Mouse (Mus musculus) monocyte, adult 5-6 weeks (primary cell): ENCODE data around the gene Mrgprg. TPM values are rescaled to one million over a fixed set of nuclear protein-coding genes. Genes with fewer than 3 reads are reported as not detected.

Experiments
- ATAC-seq: fragments of 153-309, 156-312 bp; replicated peaks from 2 replicates; pipeline ENCODE4 v1.8.0; 2017; ENCODE audit warnings: mild to moderate bottlenecking; ENCODE audit not compliant: low TSS enrichment, insufficient number of reproducible peaks, severe bottlenecking, poor library complexity, low FRiP score
- total RNA-seq: library from RNA; stranded (forward); fragments of 200-1000, 200-491, 200-594 nt; gene quantifications from 3 replicates; pipeline ENCODE4 v1.2.3, GENCODE M21; 2017

The Mrgprg gene
- total RNA-seq: not detected in 3 replicates

DNA sequence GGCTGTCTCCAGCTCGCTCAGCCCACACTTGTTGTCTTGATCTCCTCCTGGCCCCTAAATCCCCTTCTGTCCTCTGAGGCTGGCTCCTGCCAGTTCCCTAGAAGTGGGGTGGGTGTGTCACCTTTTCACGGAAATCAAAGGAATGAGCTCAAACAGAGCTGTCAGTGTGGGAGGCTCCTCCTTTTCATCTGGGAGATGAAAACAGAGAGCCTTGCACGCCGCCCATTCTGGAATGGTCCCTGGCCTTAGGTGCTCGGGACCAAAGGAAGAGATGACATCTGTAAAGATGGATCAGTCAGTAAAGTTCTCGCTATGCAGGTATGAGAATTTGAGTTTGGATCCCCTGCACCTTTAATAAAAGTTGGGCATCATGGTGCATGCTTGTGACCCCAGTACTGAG is at the start of gene Mrgprg:
TSS of gene Mrgprg (minus strand) at position 101 of the 400 bp plus-strand sequence.
- ATAC-seq: no peak

DNA sequence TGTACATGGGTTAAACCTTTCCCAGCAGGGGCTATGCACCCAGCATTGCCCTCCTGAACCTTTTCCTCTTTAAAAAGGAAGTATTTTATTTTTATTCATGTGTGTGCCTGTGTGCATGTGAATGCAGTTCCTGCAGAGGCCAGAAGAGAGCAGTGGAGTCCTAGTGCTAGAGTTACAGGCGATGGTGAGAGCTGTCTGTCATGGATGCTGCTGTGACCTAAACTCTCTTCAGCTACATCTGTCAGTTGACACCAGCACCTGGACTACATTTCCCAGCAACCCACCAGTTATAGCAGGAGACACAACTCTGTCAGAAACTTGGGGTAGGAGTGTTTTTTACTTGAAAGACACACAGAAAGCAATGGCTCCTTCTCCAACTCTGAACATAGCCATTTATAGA is 42.1 kb upstream of the Mrgprg start:
- ATAC-seq: no peak

DNA sequence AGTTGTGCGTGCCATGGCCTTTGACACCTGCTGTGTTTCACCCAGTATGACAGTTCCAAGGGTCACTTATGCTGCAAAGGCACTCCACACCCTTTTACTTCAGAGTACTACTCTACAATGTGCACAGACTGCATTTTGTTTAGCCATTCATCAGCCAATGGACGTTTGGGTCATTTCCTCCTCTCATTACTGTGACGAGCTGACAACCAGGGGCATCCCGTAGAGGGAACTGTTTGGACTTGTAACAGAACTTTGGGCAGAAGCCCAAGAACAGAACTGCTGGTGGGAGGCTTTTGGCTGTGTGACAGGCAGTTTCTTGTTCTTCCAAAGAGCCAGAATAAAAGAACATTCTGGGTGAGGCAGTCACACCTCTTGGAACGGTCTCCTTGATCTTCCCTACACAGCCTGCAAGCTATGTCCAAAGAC is 38.4 kb upstream of the Mrgprg start:
- no peak for ATAC-seq

DNA sequence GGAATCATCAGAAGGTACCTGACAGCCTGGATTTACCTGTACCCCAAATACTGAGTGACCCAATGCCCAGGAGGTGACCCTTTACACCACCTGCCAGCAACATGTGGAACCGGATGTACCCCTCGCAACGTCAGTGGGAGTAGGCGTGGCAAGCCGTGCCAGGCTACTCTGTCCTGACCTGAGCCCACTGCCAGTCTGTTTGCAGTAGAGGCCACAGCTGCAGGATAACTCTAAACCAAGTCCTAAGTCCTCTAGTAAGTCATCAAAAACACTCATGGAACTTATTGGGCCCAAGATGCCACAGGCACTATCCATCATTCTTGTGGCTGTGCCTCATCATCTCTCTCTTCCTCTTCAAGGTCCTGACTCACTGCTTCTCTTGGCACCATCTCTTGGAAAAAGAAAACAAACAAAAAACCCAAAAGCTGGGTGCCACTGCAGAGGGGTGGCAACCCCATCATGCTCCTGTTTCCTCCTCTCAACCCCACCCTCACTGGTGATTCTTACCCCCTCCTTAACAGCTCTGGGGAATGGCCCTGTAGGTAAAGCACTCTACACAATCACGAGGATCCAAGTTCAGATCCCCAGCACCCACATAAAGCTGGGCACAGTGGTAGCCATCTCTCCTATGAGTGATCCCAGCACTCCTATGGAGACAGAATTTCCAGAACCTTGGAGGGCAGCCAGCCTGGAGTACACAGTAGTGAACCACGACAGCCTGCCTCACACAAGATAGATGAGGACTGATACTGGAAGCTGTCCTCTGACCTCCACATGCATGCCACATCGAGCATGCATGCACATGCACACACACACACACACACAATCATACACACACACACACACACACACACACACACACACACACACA is 34.6 kb upstream of the Mrgprg start:
- no peak for ATAC-seq

DNA sequence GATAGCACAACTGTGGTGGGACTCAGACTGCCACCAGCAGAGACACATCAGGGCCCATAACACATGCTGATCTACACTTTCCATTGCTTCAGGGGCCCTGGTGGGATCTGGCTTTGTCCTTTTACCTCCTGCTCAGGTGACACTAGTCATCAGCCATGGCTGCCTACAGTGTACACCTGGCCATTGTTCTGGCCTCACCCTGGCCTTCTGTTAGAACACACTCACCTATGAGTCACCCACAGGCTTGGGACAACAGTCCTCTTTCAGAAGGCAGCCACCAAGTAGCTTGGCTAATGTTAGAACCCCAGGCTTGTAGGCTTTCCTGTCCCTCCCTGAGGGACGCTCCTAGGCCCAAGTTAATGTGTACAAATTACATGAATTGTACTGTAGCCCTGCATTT is 34.0 kb upstream of the Mrgprg start:
- no peak for ATAC-seq

DNA sequence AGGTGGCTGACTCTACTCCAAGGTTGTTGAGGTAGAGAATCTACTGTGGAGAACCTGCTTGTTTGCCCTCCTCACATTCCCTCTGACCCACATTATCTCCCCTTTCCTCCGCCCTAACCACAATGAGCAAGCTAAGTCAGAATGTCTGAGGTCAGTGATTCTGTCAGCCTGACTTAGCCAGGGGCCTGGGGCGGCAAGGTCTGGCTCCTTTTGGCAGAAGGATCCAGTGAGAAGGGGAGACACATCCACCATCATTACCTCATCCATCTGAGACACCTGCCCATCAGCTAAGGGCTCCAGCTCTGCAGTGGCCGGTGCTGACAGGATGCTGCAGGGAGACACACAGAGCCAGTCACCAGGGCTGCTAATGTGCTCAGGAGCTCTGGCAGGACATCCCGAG is 32.0 kb upstream of the Mrgprg start:
- ATAC-seq: no peak

DNA sequence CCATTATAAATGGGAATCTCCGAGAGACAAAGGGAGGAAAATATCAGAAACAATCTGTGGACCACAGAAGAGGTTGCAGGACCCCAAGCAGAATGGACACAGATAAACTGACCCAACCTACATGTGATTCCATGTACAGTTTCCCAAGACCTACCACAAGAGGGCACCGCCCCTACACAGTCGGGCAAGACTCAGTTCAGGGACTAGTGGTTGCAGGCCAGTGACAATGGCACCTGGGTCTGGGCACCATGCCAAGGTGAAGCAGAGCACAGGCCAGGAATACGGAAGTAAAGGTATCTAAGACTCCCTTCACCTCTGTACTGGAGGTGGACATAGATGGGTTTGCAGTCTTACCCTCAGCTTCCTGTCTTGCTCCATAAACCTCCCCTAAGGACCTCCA is 26.3 kb upstream of the Mrgprg start:
- ATAC-seq: peak; percentile 51

DNA sequence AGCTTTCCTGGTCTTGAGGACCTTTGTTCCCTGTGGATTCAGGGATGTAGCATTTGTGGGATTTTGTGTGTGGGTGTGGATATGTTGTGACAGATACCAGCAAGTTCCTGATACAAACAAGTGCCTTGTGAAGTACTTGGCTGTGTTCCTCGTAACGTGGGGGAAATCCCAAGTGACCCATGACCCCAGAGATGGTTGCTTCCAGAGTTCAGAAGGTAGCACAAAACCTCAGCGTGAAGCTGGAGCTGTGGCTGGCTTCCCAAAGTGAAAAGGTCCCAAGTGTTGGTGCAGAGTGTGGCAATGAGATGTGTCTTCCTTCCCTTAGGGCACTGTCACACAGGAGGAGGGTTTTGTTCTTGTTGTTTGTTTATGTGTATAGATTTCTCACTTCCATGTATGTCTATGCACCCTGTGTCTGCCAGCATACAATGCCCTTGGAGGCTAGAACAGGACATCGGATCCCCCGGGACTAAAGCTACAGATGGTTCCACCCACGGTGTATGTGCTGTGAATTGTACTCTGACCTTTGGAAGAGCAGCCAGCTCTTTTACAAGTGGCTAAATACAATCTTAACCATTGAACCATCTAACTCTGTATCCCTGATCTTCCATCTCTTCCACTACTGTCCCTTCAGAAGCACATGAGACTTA is 25.7 kb upstream of the Mrgprg start:
- no peak for ATAC-seq

DNA sequence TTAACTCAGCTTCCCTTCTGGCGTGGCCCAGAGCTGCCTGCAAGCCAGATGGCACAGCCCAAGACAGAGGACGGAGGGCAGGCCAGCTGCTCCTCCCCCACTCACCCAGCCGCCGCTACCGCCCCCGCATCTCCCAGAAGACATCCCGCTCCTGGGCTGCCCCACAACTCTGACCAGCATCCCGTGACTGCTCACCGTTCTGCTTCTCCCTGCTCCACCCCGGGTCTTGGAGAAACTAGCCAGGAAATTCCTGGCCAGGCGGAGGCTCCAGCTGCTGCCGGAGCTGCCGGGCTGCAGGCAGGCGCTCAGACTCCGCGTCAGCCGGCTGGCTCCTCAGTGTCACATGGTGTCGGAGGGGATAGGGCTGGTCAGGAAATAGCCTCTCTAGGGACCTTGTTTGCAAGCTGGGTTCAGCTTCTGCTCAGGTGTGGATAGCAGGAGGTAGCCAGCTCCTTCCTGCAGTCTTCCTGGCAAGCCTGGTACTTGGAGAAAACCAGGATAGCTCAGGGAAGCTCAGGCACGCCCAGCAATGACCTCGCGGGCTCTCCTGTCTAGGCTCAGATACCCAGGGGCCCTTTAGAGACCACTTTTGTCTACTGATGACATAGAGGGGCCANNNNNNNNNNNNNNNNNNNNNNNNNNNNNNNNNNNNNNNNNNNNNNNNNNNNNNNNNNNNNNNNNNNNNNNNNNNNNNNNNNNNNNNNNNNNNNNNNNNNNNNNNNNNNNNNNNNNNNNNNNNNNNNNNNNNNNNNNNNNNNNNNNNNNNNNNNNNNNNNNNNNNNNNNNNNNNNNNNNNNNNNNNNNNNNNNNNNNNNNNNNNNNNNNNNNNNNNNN is 17.4 kb upstream of the Mrgprg start, which contains the start of gene Mrgpre:
TSS of gene Mrgpre (minus strand) at position 505 of the 834 bp plus-strand sequence.
- no peak for ATAC-seq

DNA sequence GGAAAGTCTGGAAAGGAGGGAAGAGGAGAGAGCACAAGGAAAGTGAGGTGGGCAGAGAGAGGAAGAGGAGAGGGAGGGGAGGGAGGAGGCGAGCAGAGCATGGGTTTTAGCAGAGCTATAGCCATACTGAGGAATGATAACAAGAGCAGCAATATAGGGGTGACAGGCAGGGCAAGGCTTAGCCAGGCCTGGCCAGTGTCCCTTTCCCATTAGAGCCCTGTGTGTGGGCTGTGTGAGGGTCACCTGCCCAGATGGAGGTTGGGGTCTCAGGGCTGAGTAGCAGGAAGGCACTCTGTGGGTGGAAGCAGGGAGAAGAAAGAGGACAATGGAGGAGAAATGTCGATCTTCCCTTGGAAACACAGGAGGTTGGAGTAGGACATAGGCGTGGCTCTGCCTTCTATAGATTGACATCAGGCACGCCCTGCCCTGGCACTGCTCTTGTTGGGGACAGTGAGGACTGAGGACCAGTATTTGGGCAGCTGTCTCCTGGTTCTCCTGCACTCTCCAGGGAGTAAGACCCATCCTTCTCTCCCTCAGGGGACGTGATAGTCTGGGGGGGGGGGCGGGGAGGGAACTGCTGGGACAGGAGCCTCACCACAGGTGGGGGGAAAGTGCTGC is 16.7 kb upstream of the Mrgprg start:
- no peak for ATAC-seq

DNA sequence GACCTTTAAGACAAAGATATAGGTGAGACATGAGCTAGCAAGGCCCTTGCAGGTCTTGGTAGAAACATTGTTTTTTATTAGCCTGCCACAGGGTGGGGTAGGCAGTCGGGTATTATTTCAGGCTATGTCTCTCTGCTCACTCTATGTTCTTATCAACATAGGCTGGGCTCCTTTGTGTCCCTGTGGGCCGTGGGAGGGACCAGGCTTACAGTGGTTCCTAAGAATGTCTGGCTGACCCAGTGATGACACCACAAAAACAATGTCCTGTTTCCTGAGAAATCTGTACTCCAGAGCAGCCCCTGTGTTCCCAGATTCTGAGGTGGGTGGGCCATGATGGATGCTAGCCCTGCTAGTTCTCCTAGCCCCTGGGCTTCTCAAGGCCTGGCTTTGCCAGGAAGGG is 10.6 kb upstream of the Mrgprg start:
- ATAC-seq: no peak

DNA sequence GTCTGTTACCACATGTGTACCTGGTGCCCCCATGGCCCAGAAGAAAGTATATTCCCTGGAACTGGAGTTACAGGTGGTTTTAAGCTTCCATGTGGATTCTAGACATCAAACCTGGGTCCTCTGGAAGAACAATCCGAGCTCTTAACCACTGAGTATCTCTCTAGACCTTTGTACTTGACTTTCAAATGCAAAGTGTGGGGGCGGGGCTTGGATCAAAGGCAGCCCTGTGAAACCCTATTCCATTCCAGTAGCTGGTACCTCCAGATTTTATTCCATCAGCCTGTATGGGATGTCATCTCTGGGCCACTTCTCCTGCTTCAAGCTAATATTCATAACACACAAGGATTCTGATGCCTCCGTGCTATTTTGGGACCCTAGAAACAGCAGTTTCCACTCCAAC is 9.3 kb upstream of the Mrgprg start:
- ATAC-seq: no peak

DNA sequence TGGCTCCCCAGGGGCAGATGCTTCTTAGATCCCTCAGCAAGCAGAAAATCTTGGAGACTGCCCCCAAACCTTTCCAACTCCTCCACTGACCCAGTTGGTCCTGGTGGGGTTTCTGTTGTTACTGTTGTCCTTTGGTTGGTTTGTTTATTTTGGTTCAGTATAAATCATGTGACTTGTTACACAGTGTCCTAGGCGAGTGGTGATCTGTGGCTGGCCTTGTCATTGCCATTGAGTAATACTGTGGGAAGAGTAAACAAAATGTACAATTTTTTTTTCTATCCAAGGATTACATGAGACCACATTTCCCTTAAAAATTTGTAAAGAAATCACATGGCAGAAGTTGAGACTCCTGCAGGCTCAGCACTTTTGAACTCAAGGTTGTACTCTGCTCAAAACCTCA is 2.7 kb upstream of the Mrgprg start:
- ATAC-seq: no peak

DNA sequence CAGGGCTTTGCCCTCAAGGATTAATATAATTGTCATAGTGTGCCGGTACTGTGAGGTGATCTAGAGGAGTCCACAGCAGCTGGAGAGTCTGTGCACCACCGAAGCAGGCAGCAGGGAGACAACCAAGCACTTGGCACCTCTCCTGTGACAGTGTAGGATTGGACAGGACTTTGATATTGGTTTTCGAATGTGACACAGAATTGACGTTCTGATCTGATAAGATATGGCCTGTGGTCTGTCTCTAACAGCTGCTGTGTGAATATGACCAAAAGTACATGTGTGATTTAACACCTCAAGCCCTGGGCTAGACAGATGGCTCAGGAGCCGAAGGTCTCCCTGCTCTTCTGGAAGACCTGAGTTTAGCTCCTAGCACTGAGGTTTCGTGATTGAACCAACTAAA is 1.5 kb upstream of the Mrgprg start:
- no peak for ATAC-seq

DNA sequence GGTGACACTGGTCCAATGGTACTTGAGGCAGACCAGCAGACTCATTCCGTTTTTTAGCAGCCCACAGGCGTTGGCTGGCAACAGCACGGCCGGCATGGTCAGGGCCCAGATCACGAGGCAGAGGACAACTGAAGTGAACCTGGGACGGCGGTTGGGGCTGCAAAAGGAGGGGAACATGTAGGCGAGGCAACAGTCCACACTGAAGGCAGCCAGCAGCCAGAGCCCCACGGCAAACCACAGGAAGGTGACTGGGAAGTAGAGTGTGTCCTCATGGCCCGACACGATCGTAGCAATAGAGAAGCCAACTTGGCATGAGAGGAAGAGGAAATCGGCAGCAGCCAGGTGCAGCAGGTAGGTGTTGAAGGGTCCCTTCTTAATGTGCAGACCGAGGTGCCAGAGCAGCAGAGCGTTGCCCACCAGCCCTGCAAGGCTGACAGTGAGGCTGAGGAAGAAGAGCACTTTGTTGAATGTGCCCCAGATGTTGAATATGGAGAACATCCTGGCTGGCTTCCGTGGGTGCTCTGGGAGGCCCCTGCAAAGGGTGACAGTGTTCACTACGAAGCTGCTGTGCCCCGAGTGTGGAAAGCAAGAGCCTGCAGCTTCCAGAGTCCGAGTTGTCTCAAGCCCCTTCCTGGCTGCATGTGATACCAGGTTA is 1.8 kb downstream of the Mrgprg start:
- no peak for ATAC-seq

DNA sequence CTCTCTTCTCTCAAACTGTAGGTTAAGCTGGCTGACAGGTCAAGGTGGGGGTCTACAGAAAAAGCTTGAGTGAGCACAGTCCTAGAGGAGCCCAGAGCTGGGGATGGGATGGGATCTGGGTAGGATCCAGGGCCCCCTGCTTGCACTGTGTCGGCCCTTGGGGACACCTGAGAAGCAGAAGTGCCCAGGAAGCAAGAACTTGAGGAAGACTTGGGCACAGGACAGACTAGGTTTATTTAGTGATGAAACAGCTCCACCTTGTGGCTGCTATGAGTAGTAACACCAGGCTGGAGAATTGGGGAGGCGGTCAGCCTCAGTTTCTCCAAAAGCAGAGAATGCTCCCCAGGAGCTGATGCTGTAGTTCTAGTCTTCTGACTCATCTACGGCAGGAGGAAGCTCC is 3.0 kb downstream of the Mrgprg start:
- peak; percentile 64 for ATAC-seq

DNA sequence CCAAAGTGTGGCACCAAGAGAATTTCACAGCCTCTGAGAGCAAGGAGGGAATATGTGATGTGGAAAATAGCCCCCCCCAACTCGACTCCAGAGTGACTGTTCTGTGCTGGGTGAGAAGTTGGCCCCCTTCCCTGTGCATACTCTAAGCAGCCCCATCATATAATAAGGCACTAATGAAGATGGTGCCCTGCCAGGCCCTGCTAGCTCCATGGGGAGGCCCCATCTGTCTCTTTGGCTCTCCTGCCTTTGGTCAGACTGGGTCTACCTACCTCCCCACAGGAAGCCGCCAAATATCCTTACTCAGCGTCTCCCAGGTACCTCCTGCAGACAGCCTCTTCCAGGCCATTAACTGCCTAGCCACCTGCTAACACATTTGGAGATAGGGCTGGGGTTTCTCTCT is 7.8 kb downstream of the Mrgprg start:
- no peak for ATAC-seq

DNA sequence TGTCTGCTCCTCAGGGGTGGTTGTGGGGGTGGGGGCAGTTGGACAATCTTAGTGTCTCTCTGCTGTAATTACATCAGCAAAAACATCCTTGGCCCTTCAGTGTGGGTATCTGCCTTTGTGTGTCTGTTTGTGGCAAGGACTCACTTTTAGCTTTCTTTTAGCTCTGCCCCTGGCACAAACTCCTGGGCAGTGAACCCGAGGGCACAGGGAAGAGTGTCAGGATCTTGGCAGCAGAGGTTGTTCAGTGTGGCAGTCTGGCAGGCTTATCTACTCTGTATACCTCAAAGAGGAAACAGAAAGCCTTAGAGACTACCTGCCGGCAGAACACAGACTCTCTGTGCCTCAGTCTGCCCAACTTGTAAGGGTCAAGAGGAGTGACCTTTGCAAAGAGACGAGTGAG is 9.1 kb downstream of the Mrgprg start:
- ATAC-seq: no peak

DNA sequence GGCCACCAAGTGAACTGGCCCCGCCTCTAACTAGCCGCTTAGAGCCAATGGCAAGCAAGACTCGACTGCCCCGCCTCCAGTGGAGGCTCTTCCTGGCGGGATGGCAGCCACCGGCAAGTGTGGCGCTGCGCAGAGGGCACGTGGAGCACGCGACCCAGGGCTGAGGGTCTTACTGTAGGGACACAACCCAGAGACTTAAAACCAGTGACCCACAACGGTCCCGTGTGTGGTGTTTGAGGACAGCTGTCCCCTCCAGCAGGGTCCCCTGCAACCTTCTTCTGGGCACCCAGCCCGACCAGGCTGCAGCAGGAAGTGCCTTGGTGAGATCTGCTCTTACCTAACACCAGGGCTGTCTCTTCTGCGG is 9.8 kb downstream of the Mrgprg start:
- ATAC-seq: peak; percentile 90
